Mouse (Mus musculus) layer of hippocampus, adult 2 months (tissue): Measurements from ENCODE around the gene Blzf1. TPM values are rescaled to one million over a fixed set of nuclear protein-coding genes. Genes with fewer than 3 reads are reported as not detected.

Source experiments
- DNase-seq, 2 experiments: peaks; one replicate each; pipeline ENCODE4 v3.0.0; 2022; ENCODE audit warnings: low spot score in 2 of 2
- H3K27ac ChIP-seq: fragments of 200-600 bp; 2 replicates; pipeline ENCODE4 v1.8.1; 2022
- H3K4me3 ChIP-seq: fragments of 200-600 bp; 2 replicates; pipeline ENCODE4 v1.8.1; 2022; ENCODE audit warnings: mild to moderate bottlenecking
- CTCF ChIP-seq: fragments of 200-600 bp; conservative IDR thresholded peaks from 2 replicates; pipeline ENCODE4 v1.8.1; 2022; ENCODE audit warnings: antibody characterized with exemption, mild to moderate bottlenecking, moderate library complexity
- total RNA-seq, 2 experiments: library from RNA; stranded (reverse); gene quantifications; 2 replicates each; pipeline ENCODE4 v1.2.3; 2021

The Blzf1 gene
- total RNA-seq, 2 experiments from 2014 or later, result 23.2 to 26.8 TPM

- Histone ChIP-seq H3K4me3 (no peak overlapping the region), H3K27ac (peak overlapping the region; percentile 80)
- no peak for TF ChIP-seq CTCF
- DNase-seq, result no peak
Observed at GRCm38 (mm10) chr1:164319542-164320140, 12.4 kb upstream of the Blzf1 start.

- no peak overlapping the region for H3K27ac ChIP-seq
- no peak for TF ChIP-seq CTCF
- H3K4me3 ChIP-seq, result no peak overlapping the region
- no peak for DNase-seq
Observed at GRCm38 (mm10) chr1:164318474-164318873, 11.2 kb upstream of the Blzf1 start.

- DNase-seq, result no peak
- peak overlapping the region; percentile 57 for H3K27ac ChIP-seq
- no peak for TF ChIP-seq CTCF
- no peak overlapping the region for H3K4me3 ChIP-seq
Observed at GRCm38 (mm10) chr1:164317261-164317660, 10.0 kb upstream of the Blzf1 start.

- peak; percentile 81 to 91 for DNase-seq
- Histone ChIP-seq H3K27ac (peak overlapping the region; percentile 57), H3K4me3 (no peak overlapping the region)
- peak; percentile 96 for TF ChIP-seq CTCF
Observed at GRCm38 (mm10) chr1:164316697-164317096, 9.4 kb upstream of the Blzf1 start.

- Histone ChIP-seq H3K4me3 (no peak overlapping the region), H3K27ac (no peak overlapping the region)
- peak; percentile 82 for TF ChIP-seq CTCF
- no peak for DNase-seq
Observed at GRCm38 (mm10) chr1:164315266-164315665, 8.0 kb upstream of the Blzf1 start.

- H3K4me3 ChIP-seq, result no peak overlapping the region
- no peak for DNase-seq
- TF ChIP-seq CTCF, result no peak
- H3K27ac ChIP-seq, result no peak overlapping the region
Observed at GRCm38 (mm10) chr1:164314085-164314484, 6.8 kb upstream of the Blzf1 start.

GRCm38 (mm10) chr1:164307922-164308321 is 633 bp upstream of the Blzf1 start:
- H3K27ac ChIP-seq, result peak overlapping the region; percentile 84
- no peak for TF ChIP-seq CTCF

GRCm38 (mm10) chr1:164303821-164304220 is 3.5 kb downstream of the Blzf1 start, which contains the start of gene Nme7:
Gene Nme7 (plus strand): TSS chr1:164304121.
- TF ChIP-seq CTCF, result no peak
- no peak for DNase-seq
- Histone ChIP-seq H3K27ac (no peak within 1 kb of the TSS), H3K4me3 (no peak within 1 kb of the TSS)

More at GRCm38 (mm10) chr1:164307922-164308321, 633 bp upstream of the Blzf1 start:
- no peak for DNase-seq
- H3K4me3 ChIP-seq, result peak overlapping the region; percentile 85

GRCm38 (mm10) chr1:164301949-164302348 is 5.3 kb downstream of the Blzf1 start:
- Histone ChIP-seq H3K4me3 (no peak overlapping the region), H3K27ac (no peak overlapping the region)
- TF ChIP-seq CTCF, result no peak
- no peak for DNase-seq

GRCm38 (mm10) chr1:164296473-164296872 is 10.8 kb downstream of the Blzf1 start:
- no peak for TF ChIP-seq CTCF
- H3K27ac ChIP-seq, result no peak overlapping the region
- no peak for DNase-seq
- H3K4me3 ChIP-seq, result no peak overlapping the region

- no peak for TF ChIP-seq CTCF
- no peak for DNase-seq
- H3K4me3 ChIP-seq, result no peak overlapping the region
- no peak overlapping the region for H3K27ac ChIP-seq
Observed at GRCm38 (mm10) chr1:164294071-164294470, 13.2 kb downstream of the Blzf1 start.

GRCm38 (mm10) chr1:164292040-164292439 is 15.2 kb downstream of the Blzf1 start:
- no peak overlapping the region for H3K27ac ChIP-seq
- peak; percentile 63 for TF ChIP-seq CTCF
- H3K4me3 ChIP-seq, result no peak overlapping the region
- no peak for DNase-seq

- no peak overlapping the region; the same call in 1 of the 2 replicates for H3K27ac ChIP-seq
- no peak for DNase-seq
- TF ChIP-seq CTCF, result no peak
- no peak overlapping the region for H3K4me3 ChIP-seq
Observed at GRCm38 (mm10) chr1:164287406-164287805, 19.9 kb downstream of the Blzf1 start.

- no peak overlapping the region for H3K27ac ChIP-seq
- H3K4me3 ChIP-seq, result no peak overlapping the region
- TF ChIP-seq CTCF, result no peak
- DNase-seq, result no peak
Observed at GRCm38 (mm10) chr1:164284007-164284406, 23.3 kb downstream of the Blzf1 start.

- no peak overlapping the region for H3K27ac ChIP-seq
- TF ChIP-seq CTCF, result no peak
- DNase-seq, result no peak
- no peak overlapping the region for H3K4me3 ChIP-seq
Observed at GRCm38 (mm10) chr1:164279332-164279731, 28.0 kb downstream of the Blzf1 start.
